Mouse (Mus musculus): ENCODE data around the gene Bbs9. TPM values are rescaled to one million over a fixed set of nuclear protein-coding genes. Genes with fewer than 3 reads are reported as not detected.

The Bbs9 gene
- polyA plus RNA-seq, 1 experiment from 2014 or later: 7.1 TPM

GRCm38 (mm10) chr9:22789380-22790168 is 314.1 kb downstream of the Bbs9 start:
- DNase-seq (ENCODE audit: low spot score) (no peak), ATAC-seq (no peak)
- Histone ChIP-seq H3K4me2 (replicated peaks; ENCODE audit: low read depth, low read length) (no peak overlapping the region), H3K27ac (ENCODE audit: low read length) (no peak overlapping the region), H3K9me3 (ENCODE audit: low read length) (no peaks in the 10 kb centered on the region), H3K4me3 (ENCODE audit: low read depth, low read length) (no peak overlapping the region), H3K9ac (replicated peaks; ENCODE audit: low read depth) (no peak overlapping the region), H3K27me3 (replicated peaks; ENCODE audit: insufficient read depth, low read length) (no peaks in the 10 kb centered on the region), H3K4me1 (ENCODE audit: insufficient read depth, low read depth, low read length) (no peaks in the 10 kb centered on the region), H3K36me3 (ENCODE audit: insufficient read depth, low read length) (no peaks in the 10 kb centered on the region)
- 75% methylated on average over 9 of the region's 9 CpGs for WGBS
- TF ChIP-seq CTCF (IDR thresholded peaks at IDR 0.05) (no peak), EP300 (IDR thresholded peaks at IDR 0.05) (no peak)

- no peaks in the 10 kb centered on the region for H3K9me3 ChIP-seq (ENCODE audit: low read length)
- no peak for TF ChIP-seq CTCF (IDR thresholded peaks at IDR 0.05)
- TF ChIP-seq EP300 (IDR thresholded peaks at IDR 0.05): no peak
- 85% methylated on average over 5 of the region's 5 CpGs for WGBS
- ATAC-seq (no peak), DNase-seq (ENCODE audit: low spot score) (no peak)
- H3K36me3 ChIP-seq (ENCODE audit: insufficient read depth, low read length): no peaks in the 10 kb centered on the region
- H3K9ac ChIP-seq (replicated peaks; ENCODE audit: low read depth): no peak overlapping the region
- no peak overlapping the region for H3K4me2 ChIP-seq (replicated peaks; ENCODE audit: low read depth, low read length)
- H3K4me3 ChIP-seq (ENCODE audit: low read depth, low read length): no peak overlapping the region
- H3K27ac ChIP-seq (ENCODE audit: low read length): no peak overlapping the region
- H3K27me3 ChIP-seq (replicated peaks; ENCODE audit: insufficient read depth, low read length): no peaks in the 10 kb centered on the region
- no peaks in the 10 kb centered on the region for H3K4me1 ChIP-seq (ENCODE audit: insufficient read depth, low read depth, low read length)
Measured at GRCm38 (mm10) chr9:22791208-22791607, 315.7 kb downstream of the Bbs9 start.

GRCm38 (mm10) chr9:22791750-22792149 is 316.2 kb downstream of the Bbs9 start:
- ATAC-seq (no peak), DNase-seq (ENCODE audit: low spot score) (no peak)
- Histone ChIP-seq H3K27me3 (replicated peaks; ENCODE audit: insufficient read depth, low read length) (no peaks in the 10 kb centered on the region), H3K9ac (replicated peaks; ENCODE audit: low read depth) (no peak overlapping the region), H3K36me3 (ENCODE audit: insufficient read depth, low read length) (no peaks in the 10 kb centered on the region), H3K27ac (ENCODE audit: low read length) (no peak overlapping the region), H3K4me1 (ENCODE audit: insufficient read depth, low read depth, low read length) (no peaks in the 10 kb centered on the region), H3K4me3 (ENCODE audit: low read depth, low read length) (no peak overlapping the region), H3K4me2 (replicated peaks; ENCODE audit: low read depth, low read length) (no peak overlapping the region), H3K9me3 (ENCODE audit: low read length) (no peaks in the 10 kb centered on the region)
- 79% methylated on average over 9 of the region's 9 CpGs for WGBS
- no peak for TF ChIP-seq CTCF (IDR thresholded peaks at IDR 0.05)
- no peak for TF ChIP-seq EP300 (IDR thresholded peaks at IDR 0.05)

GRCm38 (mm10) chr9:22793698-22794097 is 318.2 kb downstream of the Bbs9 start:
- no peak for DNase-seq (ENCODE audit: low spot score)
- H3K4me3 ChIP-seq (ENCODE audit: low read depth, low read length): no peak overlapping the region
- TF ChIP-seq CTCF (IDR thresholded peaks at IDR 0.05) (no peak), EP300 (IDR thresholded peaks at IDR 0.05) (no peak)
- H3K9me3 ChIP-seq (ENCODE audit: low read length): no peaks in the 10 kb centered on the region
- no peaks in the 10 kb centered on the region for H3K4me1 ChIP-seq (ENCODE audit: insufficient read depth, low read depth, low read length)
- H3K36me3 ChIP-seq (ENCODE audit: insufficient read depth, low read length): no peaks in the 10 kb centered on the region
- no peak overlapping the region for H3K4me2 ChIP-seq (replicated peaks; ENCODE audit: low read depth, low read length)
- ATAC-seq: no peak
- H3K27me3 ChIP-seq (replicated peaks; ENCODE audit: insufficient read depth, low read length): no peaks in the 10 kb centered on the region
- H3K27ac ChIP-seq (ENCODE audit: low read length): no peak overlapping the region
- 59% methylated on average over 7 of the region's 7 CpGs for WGBS
- no peak overlapping the region for H3K9ac ChIP-seq (replicated peaks; ENCODE audit: low read depth)

GRCm38 (mm10) chr9:22800675-22801074 is 325.2 kb downstream of the Bbs9 start:
- DNase-seq (ENCODE audit: low spot score) (peak; percentile 19), ATAC-seq (peak; percentile 23; the same call in 1 of the 2 replicates)
- no peaks in the 10 kb centered on the region for H3K4me1 ChIP-seq (ENCODE audit: insufficient read depth, low read depth, low read length)

GRCm38 (mm10) chr9:22805981-22806380 is 330.5 kb downstream of the Bbs9 start:
- H3K9me3 ChIP-seq (ENCODE audit: low read length): no peaks in the 10 kb centered on the region
- 81% methylated on average over 1 of the region's 1 CpGs for WGBS
- H3K27me3 ChIP-seq (replicated peaks; ENCODE audit: insufficient read depth, low read length): no peaks in the 10 kb centered on the region
- ATAC-seq (no peak), DNase-seq (ENCODE audit: low spot score) (no peak)
- no peaks in the 10 kb centered on the region for H3K4me1 ChIP-seq (ENCODE audit: insufficient read depth, low read depth, low read length)
- H3K4me3 ChIP-seq (ENCODE audit: low read depth, low read length): no peak overlapping the region
- H3K4me2 ChIP-seq (replicated peaks; ENCODE audit: low read depth, low read length): no peak overlapping the region
- no peak overlapping the region for H3K27ac ChIP-seq (ENCODE audit: low read length)
- H3K9ac ChIP-seq (replicated peaks; ENCODE audit: low read depth): no peak overlapping the region
- TF ChIP-seq EP300 (IDR thresholded peaks at IDR 0.05): no peak
- TF ChIP-seq CTCF (IDR thresholded peaks at IDR 0.05): no peak
- no peaks in the 10 kb centered on the region for H3K36me3 ChIP-seq (ENCODE audit: insufficient read depth, low read length)

More at GRCm38 (mm10) chr9:22800675-22801074, 325.2 kb downstream of the Bbs9 start:
- 48% methylated on average over 7 of the region's 7 CpGs for WGBS
- no peak overlapping the region for H3K4me2 ChIP-seq (replicated peaks; ENCODE audit: low read depth, low read length)
- H3K27ac ChIP-seq (ENCODE audit: low read length): no peak overlapping the region
- H3K36me3 ChIP-seq (ENCODE audit: insufficient read depth, low read length): no peaks in the 10 kb centered on the region
- no peak for TF ChIP-seq EP300 (IDR thresholded peaks at IDR 0.05)
- no peak for TF ChIP-seq CTCF (IDR thresholded peaks at IDR 0.05)
- H3K9ac ChIP-seq (replicated peaks; ENCODE audit: low read depth): no peak overlapping the region
- no peaks in the 10 kb centered on the region for H3K27me3 ChIP-seq (replicated peaks; ENCODE audit: insufficient read depth, low read length)
- H3K4me3 ChIP-seq (ENCODE audit: low read depth, low read length): no peak overlapping the region
- no peaks in the 10 kb centered on the region for H3K9me3 ChIP-seq (ENCODE audit: low read length)
